ENCODE assay signal across 15 mouse cellular contexts in genomic region chr14:31960201-31960854, GRCm38 (mm10).
DNase-seq lines count a peak whose midpoint lies in the region; ATAC-seq and TF ChIP-seq lines count a peak whose summit lies in the region.
"Had no signal": no experiment of that assay in that cellular context is flagged by ENCODE, and none has a peak within 500 bp of the region (broad histone marks: within the 10 kb centered on the region; RNA-seq: fewer than 3 reads in every experiment).

No protein-coding gene starts in this region.

- intact Hi-C loops in gastrocnemius, adult 2 months (cut with DNase I): no loop called here

- peak overlapping the region; percentile 82 for H3K27ac ChIP-seq in gastrocnemius, adult 2 months
- no peak overlapping the region for H3K27ac ChIP-seq in midbrain, embryonic 11.5 days (ENCODE audit: low read depth, low read length)
- no peak overlapping the region for H3K27ac ChIP-seq in midbrain, embryonic 16.5 days (ENCODE audit: low read length)
- no peak overlapping the region for H3K27ac ChIP-seq in liver, embryonic 15.5 days (replicated peaks)
- no peak overlapping the region for H3K27ac ChIP-seq in kidney, embryonic 16.5 days (ENCODE audit: low read length)
- H3K27ac ChIP-seq: forebrain, embryonic 12.5 days; intestine, embryonic 15.5 days; kidney, postnatal 0 days; neural tube, embryonic 15.5 days had no signal

- ATAC-seq in midbrain, embryonic 11.5 days (ENCODE audit: low FRiP score): no peak
- no peak for ATAC-seq in midbrain, embryonic 16.5 days
- ATAC-seq in liver, embryonic 15.5 days (ENCODE audit: insufficient read depth): peak; percentile 56; the same call in 1 of the 2 replicates
- ATAC-seq in kidney, embryonic 16.5 days (ENCODE audit: low FRiP score, low TSS enrichment): no peak
- ATAC-seq: intestine, embryonic 15.5 days had no signal

- H3K27me3 ChIP-seq in midbrain, embryonic 11.5 days (ENCODE audit: control insufficient read depth, insufficient read depth, low read length): no peaks in the 10 kb centered on the region
- no peaks in the 10 kb centered on the region for H3K27me3 ChIP-seq in midbrain, embryonic 16.5 days (ENCODE audit: control insufficient read depth, insufficient read depth, low read depth, low read length)
- peaks cover 41% of the 10 kb centered on the region for H3K27me3 ChIP-seq in liver, embryonic 15.5 days
- no peaks in the 10 kb centered on the region for H3K27me3 ChIP-seq in kidney, embryonic 16.5 days (ENCODE audit: insufficient read depth, low read length)
- H3K27me3 ChIP-seq: embryonic facial prominence, embryonic 15.5 days; forebrain, embryonic 12.5 days; intestine, embryonic 15.5 days; neural tube, embryonic 15.5 days had no signal

- H3K4me2 ChIP-seq in midbrain, embryonic 11.5 days: no peak overlapping the region
- H3K4me2 ChIP-seq in midbrain, embryonic 16.5 days (ENCODE audit: low read length): no peak overlapping the region
- H3K4me2 ChIP-seq in liver, embryonic 15.5 days: no peak overlapping the region
- H3K4me2 ChIP-seq in kidney, embryonic 16.5 days (replicated peaks; ENCODE audit: low read depth, low read length): no peak overlapping the region
- H3K4me2 ChIP-seq: embryonic facial prominence, embryonic 15.5 days; forebrain, embryonic 12.5 days; intestine, embryonic 15.5 days; neural tube, embryonic 15.5 days had no signal

- no peaks in the 10 kb centered on the region for H3K36me3 ChIP-seq in midbrain, embryonic 11.5 days (ENCODE audit: control insufficient read depth, insufficient read depth, low read length)
- H3K36me3 ChIP-seq in midbrain, embryonic 16.5 days (ENCODE audit: control insufficient read depth, insufficient read depth, low read length): no peaks in the 10 kb centered on the region
- no peaks in the 10 kb centered on the region for H3K36me3 ChIP-seq in liver, embryonic 15.5 days (replicated peaks)
- H3K36me3 ChIP-seq in kidney, embryonic 16.5 days (ENCODE audit: insufficient read depth, low read length): no peaks in the 10 kb centered on the region
- H3K36me3 ChIP-seq: embryonic facial prominence, embryonic 15.5 days; forebrain, embryonic 12.5 days; intestine, embryonic 15.5 days; neural tube, embryonic 15.5 days had no signal

- H3K4me3 ChIP-seq in gastrocnemius, adult 2 months: no peak overlapping the region
- H3K4me3 ChIP-seq in midbrain, embryonic 11.5 days (ENCODE audit: low read depth, low read length): no peak overlapping the region
- H3K4me3 ChIP-seq in midbrain, embryonic 16.5 days (ENCODE audit: low read depth, low read length): no peak overlapping the region
- H3K4me3 ChIP-seq in liver, embryonic 15.5 days (replicated peaks): no peak overlapping the region
- H3K4me3 ChIP-seq in kidney, embryonic 16.5 days (ENCODE audit: low read length): no peak overlapping the region
- H3K4me3 ChIP-seq: embryonic facial prominence, embryonic 15.5 days; forebrain, embryonic 12.5 days; intestine, embryonic 15.5 days; neural tube, embryonic 15.5 days had no signal

- peaks cover 2% of the 10 kb centered on the region; the same call in 1 of the 2 replicates for H3K4me1 ChIP-seq in midbrain, embryonic 11.5 days (ENCODE audit: control insufficient read depth, insufficient read depth, low read length)
- H3K4me1 ChIP-seq in midbrain, embryonic 16.5 days (ENCODE audit: control insufficient read depth, insufficient read depth, low read length): no peaks in the 10 kb centered on the region
- H3K4me1 ChIP-seq in liver, embryonic 15.5 days (replicated peaks): 0 out of 2 replicates have a peak, but pooled peaks cover 5% of the 10 kb centered on the region
- H3K4me1 ChIP-seq in kidney, embryonic 16.5 days (ENCODE audit: insufficient read depth, low read length): no peaks in the 10 kb centered on the region
- H3K4me1 ChIP-seq: neural tube, embryonic 15.5 days had no signal

- no peak overlapping the region for H3K9ac ChIP-seq in midbrain, embryonic 11.5 days (ENCODE audit: low read length)
- H3K9ac ChIP-seq in midbrain, embryonic 16.5 days (ENCODE audit: low read depth, low read length): no peak overlapping the region
- H3K9ac ChIP-seq in liver, embryonic 15.5 days: no peak overlapping the region
- H3K9ac ChIP-seq in kidney, embryonic 16.5 days (replicated peaks; ENCODE audit: low read length): no peak overlapping the region
- H3K9ac ChIP-seq: embryonic facial prominence, embryonic 15.5 days; forebrain, embryonic 12.5 days; intestine, embryonic 15.5 days; neural tube, embryonic 15.5 days had no signal

- no peaks in the 10 kb centered on the region for H3K9me3 ChIP-seq in midbrain, embryonic 11.5 days (ENCODE audit: control insufficient read depth, low read length)
- no peaks in the 10 kb centered on the region for H3K9me3 ChIP-seq in midbrain, embryonic 16.5 days (replicated peaks; ENCODE audit: control insufficient read depth, low read length, poor library complexity, severe bottlenecking)
- no peaks in the 10 kb centered on the region for H3K9me3 ChIP-seq in liver, embryonic 15.5 days (replicated peaks)
- H3K9me3 ChIP-seq in kidney, embryonic 16.5 days (ENCODE audit: low read length): no peaks in the 10 kb centered on the region
- H3K9me3 ChIP-seq: embryonic facial prominence, embryonic 15.5 days; forebrain, embryonic 12.5 days; intestine, embryonic 15.5 days; neural tube, embryonic 15.5 days had no signal

- DNase-seq in gastrocnemius, adult 2 months: peak; percentile 58
- DNase-seq in gastrocnemius, postnatal 4 days (ENCODE audit: low spot score in 2 of 2): no peak
- DNase-seq in midbrain, embryonic 11.5 days (ENCODE audit: low spot score, missing footprints): peak; percentile 70
- DNase-seq in urinary bladder, postnatal 36 days (ENCODE audit: low spot score in 2 of 2): peak; percentile 31 to 76
- DNase-seq in right cerebral cortex, adult 2 months (ENCODE audit: low spot score in 2 of 2): no peak
- DNase-seq: cerebellum, adult 18-20 months; right cerebral cortex, postnatal 25 days had no signal

- 90% methylated on average over 9 of the region's 9 CpGs for WGBS in midbrain, embryonic 11.5 days
- WGBS in midbrain, embryonic 16.5 days: 91% methylated on average over 9 of the region's 9 CpGs
- 68% methylated on average over 9 of the region's 9 CpGs for WGBS in liver, embryonic 15.5 days (ENCODE audit: insufficient replicate concordance)
- 89% methylated on average over 9 of the region's 9 CpGs for WGBS in kidney, embryonic 16.5 days

- no peak for TF ChIP-seq CTCF in gastrocnemius, adult 2 months (IDR thresholded peaks at IDR 0.05)

Comparison
In these comparisons a context has a peak if more than half of its experiments do, and no peak if none do; other contexts are left out.
1. DNase-seq: peak in gastrocnemius, adult 2 months (single experiment), midbrain, embryonic 11.5 days (single experiment) and urinary bladder, postnatal 36 days (2 of 2); none in gastrocnemius, postnatal 4 days (0 of 2) and right cerebral cortex, adult 2 months (0 of 2).